In the genomic region with DNA sequence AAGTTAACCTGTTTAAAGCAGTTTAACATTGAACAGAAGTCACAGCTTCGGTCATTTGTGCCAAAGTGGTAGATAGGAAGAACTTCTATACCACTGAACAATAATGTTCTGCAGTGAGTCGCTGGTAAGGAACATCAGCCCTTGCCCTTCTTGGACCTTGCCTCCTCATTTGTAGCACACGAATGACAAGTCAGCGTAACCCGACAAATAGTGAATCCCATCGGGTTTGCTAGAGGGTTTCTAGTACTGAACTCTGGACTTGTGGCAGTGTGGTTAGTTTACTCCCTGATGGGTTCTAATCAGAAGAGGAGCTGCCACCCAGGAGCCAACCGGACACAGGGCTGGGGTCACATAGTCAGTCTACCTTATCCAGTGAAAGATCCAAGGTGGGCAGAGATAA, we compare ENCODE assay signal across 19 mouse cellular contexts. TPM values are rescaled to one million over a fixed set of nuclear protein-coding genes. Genes with fewer than 3 reads are reported as not detected.
"Had no signal": no experiment of that assay in that cellular context is flagged by ENCODE, and none has a peak within 500 bp of the region (broad histone marks: within the 10 kb centered on the region; RNA-seq: fewer than 3 reads in every experiment).

No protein-coding gene starts in this region.

- H3K9ac ChIP-seq: hindbrain, embryonic 15.5 days; limb, embryonic 15.5 days; liver, embryonic 12.5 days; lung, embryonic 14.5 days; neural tube, embryonic 15.5 days had no signal

- H3K4me3 ChIP-seq: hindbrain, embryonic 15.5 days; limb, embryonic 15.5 days; liver, embryonic 12.5 days; midbrain, embryonic 10.5 days; myocyte; neural tube, embryonic 15.5 days had no signal

- H3K9me3 ChIP-seq: hindbrain, embryonic 15.5 days; limb, embryonic 15.5 days; liver, embryonic 12.5 days; midbrain, embryonic 10.5 days; neural tube, embryonic 15.5 days had no signal

- H3K27ac ChIP-seq: hindbrain, embryonic 15.5 days; limb, embryonic 15.5 days; liver, embryonic 12.5 days; midbrain, embryonic 10.5 days; neural tube, embryonic 15.5 days; stomach, postnatal 0 days had no signal

- H3K4me2 ChIP-seq: limb, embryonic 15.5 days; liver, embryonic 12.5 days; lung, embryonic 14.5 days; neural tube, embryonic 15.5 days had no signal

- DNase-seq: layer of hippocampus, postnatal 36 days; lung, embryonic 14.5 days; lung, postnatal 10 days; lung, postnatal 4 days; midbrain, embryonic 14.5 days; right cerebral cortex, adult 18-20 months; right cerebral cortex, postnatal 25 days had no signal

- ATAC-seq: liver, embryonic 12.5 days had no signal

- H3K27me3 ChIP-seq: hindbrain, embryonic 15.5 days; neural tube, embryonic 15.5 days had no signal

RNA-seq across cellular contexts. Expression of a gene that starts 15.7 kb away (rescaled TPM):
- total RNA-seq: layer of hippocampus, postnatal 36 days; left cerebral cortex, postnatal 25 days; megakaryocyte, adult 5-6 weeks had no signal

RNA-seq across cellular contexts. Expression of a gene that starts 44.0 kb away (rescaled TPM):
- total RNA-seq: left cerebral cortex, adult 8-10 months; left cerebral cortex, postnatal 25 days; megakaryocyte, adult 5-6 weeks had no signal
- polyA plus RNA-seq: hindbrain, embryonic 15.5 days; limb, embryonic 11.5 days; limb, embryonic 15.5 days; lung, embryonic 14.5 days; midbrain, embryonic 10.5 days; midbrain, embryonic 14.5 days; myocyte; neural tube, embryonic 11.5 days; neural tube, embryonic 15.5 days had no signal
